Mouse (Mus musculus) olfactory bulb, adult 2 months (tissue): ENCODE results near the gene Cadm2. TPM values are rescaled to one million over a fixed set of nuclear protein-coding genes. Genes with fewer than 3 reads are reported as not detected.

Experiments used
- H3K27ac ChIP-seq: fragments of 200-500 bp; 2 replicates; pipeline ENCODE4 v1.5.1; 2012; ENCODE audit warnings: low read depth, low read length; ENCODE audit not compliant: insufficient read depth
- H3K4me1 ChIP-seq: fragments of 200-500 bp; 2 replicates; pipeline ENCODE4 v1.6.1; 2012; ENCODE audit warnings: low read length; ENCODE audit not compliant: control insufficient read depth, insufficient read depth
- H3K4me3 ChIP-seq: fragments of 200-500 bp; 2 replicates; pipeline ENCODE4 v1.5.1; 2012; ENCODE audit warnings: mild to moderate bottlenecking, low read depth, low read length, moderate library complexity; ENCODE audit not compliant: insufficient read depth
- CTCF ChIP-seq: fragments of 200-500 bp; IDR thresholded peaks from 2 replicates; pipeline ENCODE4 v1.5.1; 2012; ENCODE audit warnings: low read depth, mild to moderate bottlenecking, low read length, moderate library complexity; ENCODE audit not compliant: insufficient read depth
- POLR2A ChIP-seq: fragments of 200-500 bp; IDR thresholded peaks from 2 replicates; pipeline ENCODE4 v1.6.1; 2012; ENCODE audit warnings: mild to moderate bottlenecking, low read depth, low read length, moderate library complexity; ENCODE audit not compliant: insufficient read depth
- WGBS: fragments of 180-500 bp; shearing (Covaris S2); methylation state at CpG from one replicate; pipeline ENCODE4 v1.1.7; 2018; 5-methylcytosine and 5-hydroxymethylcytosine counted together
- polyA plus RNA-seq: library from polyadenylated mRNA; stranded (reverse); fragments of >200 nt; gene quantifications from 2 replicates; pipeline ENCODE4 v1.2.4, GENCODE M21; 2012; ENCODE audit warnings: low replicate concordance; ENCODE audit not compliant: missing spikeins, insufficient read depth, insufficient read length

The Cadm2 gene
- polyA plus RNA-seq, 1 experiment: 42.2 TPM

DNA sequence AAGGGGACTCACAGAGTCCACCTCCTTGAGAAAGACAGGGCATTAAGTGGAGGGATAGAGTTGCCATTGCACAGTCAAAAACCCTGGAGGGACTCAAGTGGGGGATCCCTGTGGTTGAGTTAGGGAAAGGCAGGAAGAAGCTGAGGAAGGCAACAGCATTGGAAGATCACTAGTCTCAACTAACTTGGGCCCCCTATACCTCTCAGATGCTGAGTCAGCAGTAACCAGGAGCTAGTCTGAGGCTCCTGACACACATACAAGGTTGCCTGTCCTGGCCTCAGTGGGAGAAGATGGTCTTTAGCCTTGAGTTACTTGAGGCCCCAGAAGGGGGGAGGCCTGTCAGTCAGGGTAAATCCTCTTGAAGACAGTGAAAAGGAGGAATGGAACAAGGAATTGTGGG is 417.4 kb downstream of the Cadm2 start:
- TF ChIP-seq CTCF: no peak
- TF ChIP-seq POLR2A: no peak
- H3K4me3 ChIP-seq: no peak overlapping the region
- no peaks in the 10 kb centered on the region for H3K4me1 ChIP-seq
- H3K27ac ChIP-seq: no peak overlapping the region

DNA sequence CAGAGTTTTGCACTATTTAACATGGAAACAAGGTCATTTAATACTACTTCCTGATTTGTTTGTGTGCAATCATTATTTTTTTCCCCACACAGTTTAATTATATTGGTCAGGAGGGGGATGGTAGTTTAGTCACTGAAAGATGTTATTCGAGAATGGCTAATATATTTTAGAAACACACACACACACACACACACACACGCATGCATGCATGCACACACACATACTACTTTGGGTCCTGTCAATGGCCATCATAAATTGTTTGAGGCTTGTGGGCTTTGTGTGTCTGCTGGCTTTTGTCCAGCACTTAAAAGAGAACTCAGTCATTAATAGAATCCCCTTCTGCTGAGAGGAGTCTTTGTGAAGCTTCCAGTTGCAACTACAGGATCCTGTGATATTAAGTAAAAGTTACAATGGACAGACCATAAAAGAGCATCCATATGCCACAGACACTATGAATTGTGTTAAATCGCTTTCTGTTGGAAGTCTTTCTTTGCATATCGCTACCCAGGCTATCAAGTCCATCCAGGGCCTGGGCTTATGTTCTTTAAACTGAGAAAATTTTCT is 427.8 kb downstream of the Cadm2 start:
- TF ChIP-seq CTCF (no peak), POLR2A (no peak)
- H3K4me3 ChIP-seq: no peak overlapping the region
- no peak overlapping the region for H3K27ac ChIP-seq
- 65% methylated on average over 4 of the region's 4 CpGs for WGBS
- no peaks in the 10 kb centered on the region for H3K4me1 ChIP-seq

DNA sequence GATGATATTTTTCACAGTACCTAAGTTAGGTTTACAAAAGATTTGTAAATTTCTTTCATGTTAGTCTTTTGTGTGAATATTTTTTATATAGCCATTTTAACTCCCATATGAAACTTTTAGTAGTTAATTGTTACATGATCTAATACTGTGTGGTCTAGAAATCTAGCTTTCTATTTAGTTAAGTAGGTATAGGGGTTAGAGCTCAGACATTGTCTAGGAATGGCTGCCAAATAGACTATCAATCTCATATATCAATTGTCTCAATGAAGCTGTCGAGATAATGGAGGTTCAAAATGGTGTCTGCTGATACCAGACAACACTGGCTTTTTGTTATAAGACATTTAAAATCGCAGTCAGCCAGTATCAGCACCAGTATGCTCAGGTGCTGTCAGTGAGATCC is 428.3 kb downstream of the Cadm2 start:
- no peak for TF ChIP-seq POLR2A
- no peak for TF ChIP-seq CTCF
- Histone ChIP-seq H3K27ac (no peak overlapping the region), H3K4me3 (no peak overlapping the region), H3K4me1 (no peaks in the 10 kb centered on the region)
- 70% methylated on average over 2 of the region's 2 CpGs for WGBS

DNA sequence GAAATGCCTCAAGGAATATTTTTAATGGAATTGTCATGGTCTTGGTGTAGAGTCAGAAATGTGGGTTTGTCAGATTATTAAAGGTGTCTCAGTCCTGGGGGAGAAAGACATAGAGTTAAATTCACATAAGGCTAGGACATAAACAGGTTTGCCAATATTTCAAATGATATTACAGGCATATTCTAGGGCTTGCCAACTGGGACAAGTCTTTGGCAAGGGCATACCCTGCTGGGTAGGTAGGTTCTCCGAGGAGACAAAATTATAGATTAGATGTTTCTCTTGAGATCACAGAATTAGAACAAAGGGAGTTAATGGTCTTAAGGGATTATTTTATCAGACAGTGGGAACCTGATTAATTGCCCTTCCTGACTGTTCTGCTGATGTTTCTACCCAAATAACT is 434.4 kb downstream of the Cadm2 start:
- Histone ChIP-seq H3K27ac (no peak overlapping the region), H3K4me3 (no peak overlapping the region), H3K4me1 (no peaks in the 10 kb centered on the region)
- 31% methylated on average over 1 of the region's 1 CpGs for WGBS
- TF ChIP-seq CTCF (no peak), POLR2A (no peak)

- no peak overlapping the region for H3K27ac ChIP-seq
- WGBS: 83% methylated on average over 5 of the region's 5 CpGs
- no peak overlapping the region for H3K4me3 ChIP-seq
- TF ChIP-seq POLR2A (no peak), CTCF (no peak)
- no peaks in the 10 kb centered on the region for H3K4me1 ChIP-seq
These were observed 437.8 kb downstream of the Cadm2 start for GRCm38 (mm10) chr16:67182958-67183357.

- 41% methylated on average over 4 of the region's 4 CpGs for WGBS
- TF ChIP-seq CTCF: no peak
- TF ChIP-seq POLR2A: no peak
These were observed 445.3 kb downstream of the Cadm2 start for GRCm38 (mm10) chr16:67175386-67175785.

DNA sequence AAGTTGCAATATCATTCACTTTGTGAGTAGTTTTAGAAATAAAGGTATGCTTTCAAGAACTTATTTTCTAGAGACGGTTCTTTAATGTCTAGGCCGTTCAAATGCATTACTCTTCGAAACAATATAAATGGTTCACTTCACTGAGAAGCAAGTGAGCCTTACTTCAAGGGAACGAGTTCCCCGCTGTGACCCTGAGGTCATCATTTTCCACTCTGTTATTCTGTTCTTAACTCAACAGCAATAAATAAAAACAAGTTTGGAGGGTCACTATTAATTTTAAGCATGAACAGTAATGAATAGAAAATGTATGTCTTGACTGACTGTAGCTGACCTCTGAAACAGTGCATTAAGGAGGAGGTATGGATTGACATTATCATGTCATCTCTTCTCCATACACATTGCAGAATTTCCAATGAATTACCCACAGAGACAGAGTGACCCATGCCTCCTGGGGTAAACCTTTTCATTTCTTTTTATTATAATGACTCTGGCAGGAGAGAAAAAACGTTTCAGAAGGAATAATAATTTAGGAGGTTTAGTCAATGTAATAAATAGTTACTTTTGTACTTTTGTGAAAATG is 458.4 kb downstream of the Cadm2 start:
- 65% methylated on average over 6 of the region's 6 CpGs for WGBS
- TF ChIP-seq CTCF (no peak), POLR2A (no peak)
- H3K4me1 ChIP-seq: no peaks in the 10 kb centered on the region
- H3K27ac ChIP-seq: no peak overlapping the region
- H3K4me3 ChIP-seq: no peak overlapping the region

More at GRCm38 (mm10) chr16:67175386-67175785, 445.3 kb downstream of the Cadm2 start:
- H3K4me1 ChIP-seq: no peaks in the 10 kb centered on the region
- no peak overlapping the region for H3K4me3 ChIP-seq
- no peak overlapping the region for H3K27ac ChIP-seq

GRCm38 (mm10) chr16:67124811-67125210 is 495.9 kb downstream of the Cadm2 start:
- no peak overlapping the region for H3K27ac ChIP-seq
- WGBS: 53% methylated on average over 4 of the region's 4 CpGs
- no peak overlapping the region for H3K4me3 ChIP-seq
- no peak for TF ChIP-seq CTCF
- TF ChIP-seq POLR2A: no peak
- H3K4me1 ChIP-seq: no peaks in the 10 kb centered on the region

- no peak for TF ChIP-seq POLR2A
- WGBS: 87% methylated on average over 5 of the region's 5 CpGs
- Histone ChIP-seq H3K4me1 (no peaks in the 10 kb centered on the region), H3K4me3 (no peak overlapping the region), H3K27ac (no peak overlapping the region)
These were observed 498.2 kb downstream of the Cadm2 start for GRCm38 (mm10) chr16:67122532-67122931.
